Mouse (Mus musculus) adrenal gland, adult 18-20 months (tissue): ENCODE measurements around the gene Fkbpl. TPM values are rescaled to one million over a fixed set of nuclear protein-coding genes. Genes with fewer than 3 reads are reported as not detected.

Experiments
- DNase-seq, 2 experiments: peaks; one replicate each; pipeline ENCODE4 v3.0.0; 2021 to 2022; ENCODE audit warnings: low spot score in 2 of 2
- total RNA-seq, 2 experiments: library from RNA; stranded (reverse); gene quantifications; 1 replicate in 1 of 2; 2 replicates in 1 of 2; pipeline ENCODE4 v1.2.3; 2021

Fkbpl gene
- total RNA-seq, 2 experiments from 2014 or later = 12.8 to 17.5 TPM

DNA sequence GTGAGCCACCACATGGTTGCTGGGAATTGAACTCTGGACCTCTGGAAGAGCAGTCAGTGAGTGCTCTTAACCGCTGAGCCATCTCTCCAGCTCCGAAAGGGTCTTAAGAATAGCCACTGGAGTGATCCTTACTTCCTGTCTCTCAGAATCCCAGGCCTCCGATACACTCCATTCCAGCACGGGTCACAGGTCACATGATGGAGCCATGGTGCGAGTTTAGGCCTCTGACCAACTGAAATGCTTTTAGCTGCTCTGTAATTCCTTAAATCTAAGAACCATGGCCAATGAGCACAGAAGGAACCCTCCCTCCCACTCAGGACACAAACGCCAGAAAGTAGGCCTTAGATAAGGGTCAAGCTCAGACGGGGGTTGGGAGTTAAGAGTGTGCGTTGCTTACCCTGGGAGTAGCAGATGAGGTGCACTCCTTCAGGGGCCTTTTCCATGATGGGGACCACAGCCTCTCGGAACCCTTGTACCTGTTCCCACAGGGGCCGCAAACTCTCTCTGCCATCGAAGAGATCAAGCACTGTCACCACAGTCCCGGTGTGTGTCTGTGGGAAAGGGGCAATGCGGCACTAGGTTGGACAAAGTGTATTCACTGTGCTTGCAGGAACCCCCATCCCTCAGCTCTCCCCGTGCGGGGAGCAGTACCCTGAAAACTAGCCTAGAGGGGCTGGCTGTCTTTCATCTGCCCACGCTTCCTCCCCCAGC, 18.3 kb upstream of the Fkbpl start:
- DNase-seq = no peak

DNA sequence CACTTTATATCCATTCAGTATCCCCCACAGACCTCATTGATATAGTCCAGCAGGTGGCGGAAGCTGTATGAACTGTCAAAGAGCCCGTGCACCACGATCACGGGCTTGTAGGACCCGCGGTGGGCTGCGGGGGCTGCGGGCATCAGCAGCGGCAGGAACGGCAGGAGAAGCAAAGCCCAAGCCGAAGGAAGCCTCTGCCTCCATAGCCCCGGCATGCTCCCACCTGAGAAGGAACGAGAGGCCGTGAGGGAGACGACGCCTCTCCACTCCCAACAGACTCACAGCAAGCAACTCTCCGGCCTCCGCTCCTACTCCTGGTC, 17.8 kb upstream of the Fkbpl start:
- no peak for DNase-seq

DNA sequence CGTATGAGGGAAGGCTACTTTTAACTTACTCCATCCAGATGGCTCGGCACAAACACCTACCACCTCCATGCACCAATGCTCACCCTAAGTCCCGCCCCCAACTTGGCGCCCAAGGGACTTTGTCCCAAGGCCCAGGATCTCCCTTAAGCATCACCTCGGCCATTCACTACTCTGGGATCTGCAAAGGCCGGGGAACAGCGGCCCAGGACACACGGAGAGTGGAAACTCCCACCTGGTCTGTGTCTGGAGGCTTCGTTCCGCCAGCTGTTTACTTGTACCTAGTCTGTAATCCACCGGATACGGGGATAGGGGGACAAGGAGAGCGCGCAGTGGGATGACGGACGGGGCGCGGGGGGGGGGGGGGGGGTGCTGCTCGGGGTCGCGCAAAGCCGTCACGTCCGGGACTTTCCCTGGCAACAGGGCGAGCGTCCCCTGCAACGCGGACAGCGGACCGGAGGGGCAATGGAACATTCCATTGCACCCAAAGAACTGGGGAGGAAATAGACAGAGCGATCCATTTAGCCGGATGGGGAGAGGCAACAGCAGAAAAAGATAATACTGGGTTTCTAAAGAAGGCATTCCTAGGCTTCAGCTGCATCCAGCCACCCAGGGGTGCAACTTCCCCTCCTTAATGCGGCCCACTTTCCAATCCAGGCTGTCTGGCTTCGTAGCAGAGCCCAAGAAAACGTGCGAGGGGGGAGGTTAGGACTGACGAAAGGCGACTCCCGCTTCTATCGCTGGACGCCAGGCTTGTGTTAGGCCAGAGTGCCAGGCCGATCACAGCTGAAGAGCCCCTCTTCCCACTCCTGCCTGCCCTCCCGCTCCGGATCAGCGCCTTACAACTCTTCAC, 17.2 kb upstream of the Fkbpl start:
- peak; percentile 76 to 79 for DNase-seq

DNA sequence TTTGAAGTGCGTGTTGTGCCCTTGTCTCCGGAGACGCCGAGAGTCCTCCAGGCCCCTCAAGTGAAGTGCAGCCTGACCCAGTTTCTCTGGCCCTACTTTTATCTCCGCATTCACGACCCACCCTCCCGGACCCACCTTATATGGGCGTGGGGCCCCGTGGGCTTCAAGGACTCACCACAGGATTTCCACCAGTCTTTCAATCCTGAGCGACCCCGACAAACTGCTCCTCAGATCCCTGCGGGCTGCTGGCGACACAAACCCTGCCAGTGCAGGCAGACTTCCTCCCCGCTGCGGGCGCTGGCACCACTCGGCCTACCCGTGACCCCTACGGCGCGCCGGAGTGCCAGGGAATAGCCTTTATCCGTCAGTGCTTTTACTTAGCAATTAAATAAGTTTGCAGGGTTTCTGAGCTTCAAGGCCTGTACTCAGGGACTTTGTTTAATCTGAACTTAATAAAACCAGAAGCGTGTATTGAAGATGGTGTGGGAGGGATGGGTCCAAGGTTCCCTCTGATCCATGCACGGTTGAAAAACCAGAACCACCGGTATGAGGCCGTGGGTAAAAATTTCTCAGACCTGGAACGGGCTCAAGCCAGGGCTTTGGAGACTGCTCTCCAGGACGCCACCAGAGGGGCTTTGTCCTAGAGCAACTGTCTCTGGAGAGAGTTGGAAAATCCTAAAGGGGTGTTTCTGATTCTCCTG, 16.5 kb upstream of the Fkbpl start, which contains the start of gene Ppt2:
Gene Ppt2, minus strand, starts transcription at position 568 of the 701 bp plus-strand sequence.
- peak; percentile 61 to 69 for DNase-seq

DNA sequence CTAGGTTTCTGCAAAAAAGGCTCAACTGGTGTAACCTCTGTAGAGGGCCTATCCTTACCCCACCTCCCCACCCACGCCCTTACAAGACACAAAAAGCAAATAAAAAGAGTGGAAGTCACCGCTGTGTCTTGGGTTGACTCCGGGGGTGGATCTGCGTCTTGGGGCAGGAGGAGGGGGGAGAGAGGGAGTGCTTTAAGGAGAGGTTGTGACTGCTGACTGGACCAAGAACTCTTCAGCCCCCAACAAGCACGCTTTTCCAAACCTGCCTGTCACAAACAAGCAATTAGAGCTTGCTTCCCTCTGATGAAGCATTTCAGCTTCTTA, 16.0 kb upstream of the Fkbpl start:
- no peak for DNase-seq

DNA sequence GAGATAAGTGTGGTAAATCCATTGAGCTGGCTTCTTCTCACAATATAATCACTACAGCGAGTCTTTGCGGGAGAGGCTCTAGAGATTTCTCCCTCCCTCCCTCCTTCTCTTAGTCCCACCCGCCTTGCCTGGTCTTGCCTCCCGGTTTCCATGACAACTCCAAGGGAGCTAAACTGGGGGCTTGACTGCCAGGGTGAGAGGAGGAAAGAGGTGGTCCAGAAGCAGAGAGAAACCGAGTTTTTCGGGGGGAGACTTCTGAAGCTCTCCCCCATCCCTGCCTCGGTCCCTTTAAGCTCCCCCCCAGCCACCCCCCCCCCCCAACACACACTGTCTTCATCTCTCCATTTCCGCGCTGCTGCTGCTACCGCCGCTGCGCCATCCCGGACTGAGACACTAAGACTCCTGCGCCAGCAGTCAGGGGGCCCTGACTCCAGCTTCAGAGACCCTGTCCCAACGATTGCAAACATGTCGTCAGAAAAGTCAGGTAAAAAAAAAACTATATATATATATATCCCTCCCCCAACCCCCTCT, 15.3 kb upstream of the Fkbpl start, which contains the start of gene Prrt1:
Gene Prrt1, plus strand, starts transcription at position 313 of the 531 bp plus-strand sequence.
- no peak for DNase-seq

DNA sequence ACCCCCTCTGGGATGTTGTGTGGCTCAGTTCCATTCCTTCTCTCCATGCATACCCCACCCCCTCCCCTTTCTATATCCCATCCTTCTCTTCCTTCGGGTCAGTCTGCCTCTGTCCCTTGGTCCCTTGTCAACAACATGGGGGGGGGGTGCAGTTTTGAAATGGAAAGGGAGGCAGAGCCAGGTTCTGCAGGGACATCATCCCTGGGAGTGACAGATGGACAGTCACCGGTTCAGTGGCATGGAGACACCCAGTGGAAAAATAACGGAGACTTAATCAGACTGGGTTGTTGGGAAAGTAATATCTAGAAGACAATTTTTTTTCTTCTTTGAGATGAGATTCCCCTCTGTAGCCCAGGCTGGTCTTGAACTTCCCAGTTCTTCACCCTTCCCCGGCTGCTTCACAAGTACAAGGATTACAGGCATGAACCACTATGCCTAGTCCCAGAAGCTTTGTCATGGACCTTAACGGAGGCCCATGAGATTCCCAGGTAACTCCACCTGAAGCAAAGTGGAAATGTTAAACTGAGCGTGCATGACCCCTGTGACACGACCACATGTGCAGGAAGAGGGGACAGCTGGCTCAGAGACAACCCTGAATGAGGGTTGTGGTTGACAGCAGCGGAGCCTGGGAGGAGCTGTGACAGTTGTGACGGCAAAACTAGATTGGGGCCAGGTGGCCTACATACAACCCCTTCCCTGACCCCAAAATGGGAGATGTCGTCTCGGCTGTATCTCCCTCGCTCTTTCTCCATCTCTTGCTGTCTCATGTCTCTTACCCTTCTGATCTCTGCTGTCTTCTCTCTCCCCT, 14.6 kb upstream of the Fkbpl start:
- no peak for DNase-seq

DNA sequence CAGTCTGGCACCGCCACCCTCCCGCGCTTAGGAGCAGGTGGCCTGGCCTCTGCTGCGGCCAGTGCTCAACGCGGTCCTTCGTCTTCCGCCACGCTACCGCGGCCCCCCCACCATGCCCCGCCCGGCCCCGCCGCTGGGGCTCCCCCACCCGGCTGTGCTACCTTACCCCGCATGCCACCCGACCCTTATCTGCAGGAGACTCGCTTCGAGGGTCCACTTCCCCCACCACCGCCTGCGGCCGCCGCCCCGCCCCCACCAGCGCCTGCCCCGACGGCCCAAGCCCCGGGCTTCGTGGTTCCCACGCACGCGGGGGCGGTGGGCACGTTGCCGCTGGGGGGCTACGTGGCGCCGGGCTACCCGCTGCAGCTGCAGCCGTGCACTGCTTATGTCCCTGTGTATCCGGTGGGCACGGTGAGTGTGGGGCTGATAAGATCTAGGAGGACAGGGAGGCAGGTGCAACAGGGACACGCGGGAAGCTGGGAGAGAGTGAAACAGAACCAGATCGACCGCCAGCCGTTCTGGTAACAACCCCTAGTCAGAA, 13.7 kb upstream of the Fkbpl start:
- DNase-seq = no peak

DNA sequence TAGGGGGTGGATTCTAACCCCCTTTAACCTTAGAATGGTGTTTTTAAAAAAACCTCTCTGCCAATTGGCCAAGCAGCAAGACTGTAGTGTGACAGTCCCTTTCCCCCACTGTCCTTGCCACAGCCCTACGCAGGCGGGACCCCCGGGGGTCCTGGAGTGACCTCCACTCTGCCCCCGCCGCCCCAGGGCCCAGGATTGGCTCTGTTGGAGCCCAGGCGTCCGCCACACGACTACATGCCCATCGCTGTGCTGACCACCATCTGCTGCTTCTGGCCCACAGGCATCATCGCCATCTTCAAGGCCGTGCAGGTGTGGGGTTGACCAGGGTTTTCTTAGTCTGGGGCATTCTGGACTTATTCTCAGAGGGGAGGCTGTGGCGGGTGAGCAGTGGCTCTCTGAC, 12.9 kb upstream of the Fkbpl start:
- no peak for DNase-seq

DNA sequence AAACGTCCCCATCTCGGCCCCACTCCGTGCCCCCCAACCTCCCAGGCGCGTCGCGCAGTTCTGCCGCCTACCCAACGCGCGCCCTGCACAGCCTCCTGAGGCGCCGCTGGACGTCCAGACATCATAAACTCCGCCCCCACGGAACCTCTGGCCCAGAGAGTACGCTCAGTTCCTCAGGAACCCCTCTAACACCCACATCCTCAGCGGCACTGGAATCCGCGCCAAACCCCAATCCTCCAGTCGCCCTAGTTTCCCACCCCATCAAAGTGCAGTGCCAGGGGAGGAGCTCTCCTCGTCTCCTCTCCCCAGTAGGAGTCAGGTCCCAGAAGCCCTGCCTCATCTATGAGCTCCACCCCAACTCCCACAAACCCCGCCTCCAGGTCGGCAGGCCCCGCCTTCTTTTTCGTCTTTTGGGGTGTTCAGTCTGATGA, 12.3 kb upstream of the Fkbpl start:
- DNase-seq = peak; percentile 71 to 75

DNA sequence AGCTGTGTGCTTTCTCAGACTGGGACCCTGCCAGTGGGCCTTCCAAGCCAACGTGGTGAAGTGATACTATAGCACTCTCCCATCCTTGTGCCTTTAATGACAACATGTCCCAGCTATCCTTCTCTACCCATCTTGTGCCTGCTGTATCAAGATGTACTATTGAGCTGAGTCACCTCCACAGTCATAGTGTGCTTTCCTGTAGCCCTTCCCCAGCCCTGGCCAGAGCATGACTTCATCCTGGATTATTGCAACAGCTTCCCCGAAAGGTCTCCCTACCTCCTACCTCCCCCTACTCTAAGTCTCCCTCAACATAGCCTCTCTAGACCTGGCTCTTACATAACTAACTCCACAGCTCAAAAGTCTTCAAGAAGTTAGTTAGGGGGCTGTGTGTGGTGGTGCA, 8.9 kb upstream of the Fkbpl start:
- no peak for DNase-seq

DNA sequence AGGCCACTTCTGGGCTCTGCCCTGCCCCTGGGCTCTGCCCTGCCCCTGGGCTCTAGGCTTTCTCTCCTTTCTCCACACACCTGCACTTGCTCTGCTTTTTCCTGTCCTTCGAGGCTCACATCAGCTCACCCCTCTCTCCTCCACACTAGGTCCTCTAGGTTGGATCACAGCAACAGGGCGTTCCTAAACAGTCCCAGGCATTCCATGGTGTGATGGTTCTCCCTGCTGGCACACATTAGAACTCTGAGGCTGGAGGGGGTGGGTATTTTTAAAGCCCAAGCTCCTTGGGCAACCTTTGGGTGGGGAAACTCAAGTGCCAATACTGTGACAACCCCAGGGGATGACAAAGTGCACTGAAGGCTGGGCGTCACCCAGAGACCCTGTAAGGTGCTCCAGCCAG, 7.1 kb upstream of the Fkbpl start:
- no peak for DNase-seq

DNA sequence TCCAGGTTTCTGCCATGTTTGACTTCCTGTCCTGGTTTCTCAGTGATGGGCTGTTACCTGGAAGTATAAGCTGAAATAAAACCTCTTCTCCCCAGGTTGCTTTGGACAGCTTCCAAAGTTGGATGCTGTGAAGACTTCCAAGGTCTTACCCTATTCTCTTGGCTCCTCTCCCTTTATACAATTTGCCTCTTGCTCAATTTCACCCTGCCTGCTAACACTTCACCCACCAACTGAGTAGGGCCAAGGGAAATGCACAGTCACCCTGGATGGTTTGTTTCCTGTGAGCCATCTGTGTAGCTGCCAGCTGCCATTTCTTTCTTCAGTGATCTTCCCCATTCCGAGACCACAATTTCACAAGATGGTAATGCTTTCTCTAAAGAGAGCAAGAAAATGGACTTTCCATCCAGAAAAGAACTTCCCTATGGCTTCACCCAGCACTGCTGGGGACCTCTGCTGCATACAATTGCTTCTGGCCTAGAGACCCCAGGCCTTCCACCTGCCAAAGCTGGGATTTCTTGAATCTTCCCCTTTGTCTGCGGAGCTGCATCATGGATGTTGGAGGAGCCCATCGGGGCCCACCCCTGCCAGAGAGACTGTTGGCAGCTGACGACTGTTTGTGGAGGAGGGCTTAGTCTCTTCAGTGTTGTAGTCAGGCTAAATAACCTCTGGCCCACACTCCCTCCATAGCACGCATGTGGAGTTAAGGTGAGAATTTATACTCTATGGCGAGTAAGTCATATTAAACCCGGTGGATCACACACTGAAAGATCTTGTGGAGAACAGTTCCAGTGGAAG, 4.9 kb upstream of the Fkbpl start:
- no peak for DNase-seq

DNA sequence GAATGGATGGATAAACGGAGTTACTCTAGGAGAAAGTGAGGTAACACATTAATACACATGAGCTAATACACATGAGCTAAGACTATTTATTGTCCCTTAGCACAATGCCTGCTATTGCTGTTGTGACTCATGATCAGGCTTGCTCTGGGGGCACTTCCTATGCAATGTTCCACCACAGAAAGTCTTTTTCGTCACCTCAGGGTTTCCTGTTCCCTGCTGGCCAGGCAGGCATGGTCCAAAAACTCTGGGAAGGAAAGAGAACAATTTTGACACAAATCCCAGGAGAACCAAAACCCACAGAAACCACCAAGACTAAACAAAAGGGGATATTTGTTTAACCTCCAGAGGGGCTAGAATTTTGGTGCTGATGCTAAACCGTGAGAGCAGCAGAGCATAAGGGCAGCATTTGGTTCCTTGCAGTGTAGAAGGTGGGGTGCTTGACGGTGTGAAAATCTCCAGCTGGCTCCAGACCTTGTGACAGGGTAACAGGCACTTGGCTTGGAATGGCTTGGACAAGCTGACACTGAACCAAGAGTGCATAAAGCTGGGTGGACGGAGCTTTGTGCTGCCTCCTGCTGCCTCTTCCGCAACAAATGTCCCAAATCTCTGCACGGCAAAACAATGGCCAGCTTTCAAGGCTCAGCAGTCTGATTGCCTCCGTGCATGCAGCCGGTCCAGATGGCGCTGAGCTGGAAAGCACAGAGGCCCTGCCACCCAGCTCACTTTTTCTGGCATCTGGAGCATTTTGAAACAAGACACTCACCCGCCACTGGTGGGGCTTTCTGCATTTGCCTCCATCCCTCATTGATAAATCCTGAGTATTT, 3.6 kb upstream of the Fkbpl start:
- no peak for DNase-seq

DNA sequence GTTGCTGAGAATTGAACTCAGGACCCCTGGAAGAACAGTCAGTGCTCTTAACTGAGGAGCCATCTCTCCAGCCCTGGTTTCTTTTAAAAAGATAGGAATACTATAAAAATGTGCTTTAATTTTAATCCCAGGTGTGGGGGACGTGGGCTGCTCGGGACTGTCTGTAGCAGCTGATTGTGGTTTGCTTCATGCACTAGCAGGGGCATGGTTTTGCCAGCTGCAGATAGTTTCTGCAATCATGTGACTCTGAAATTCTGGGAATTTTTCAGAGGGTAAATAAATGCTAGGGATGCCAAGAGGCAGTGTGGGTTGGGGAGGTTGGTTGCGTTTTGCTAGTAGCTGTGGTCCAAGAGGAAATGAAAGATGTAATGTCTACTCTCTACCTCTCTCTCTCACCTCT, 2.6 kb upstream of the Fkbpl start:
- no peak for DNase-seq

DNA sequence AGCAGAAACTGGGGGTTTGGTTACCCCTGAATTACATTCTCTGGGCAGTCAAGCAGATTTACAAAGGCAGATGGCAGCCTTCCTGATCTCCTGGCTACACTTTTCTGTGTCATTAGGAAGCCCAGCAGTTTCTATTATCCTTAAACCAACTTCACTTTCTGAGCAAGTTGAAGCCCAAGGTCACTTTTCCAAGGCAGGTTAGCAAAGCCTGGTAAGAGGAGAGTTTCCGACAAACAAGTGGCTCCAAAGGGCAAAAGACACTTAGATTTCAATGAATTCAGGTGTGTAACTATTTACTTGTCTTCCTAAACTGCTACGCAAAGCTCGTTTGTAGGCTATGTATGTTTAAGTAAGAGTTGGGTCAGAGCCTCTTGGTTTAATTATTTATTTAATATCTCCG, 1.2 kb upstream of the Fkbpl start:
- DNase-seq = no peak

DNA sequence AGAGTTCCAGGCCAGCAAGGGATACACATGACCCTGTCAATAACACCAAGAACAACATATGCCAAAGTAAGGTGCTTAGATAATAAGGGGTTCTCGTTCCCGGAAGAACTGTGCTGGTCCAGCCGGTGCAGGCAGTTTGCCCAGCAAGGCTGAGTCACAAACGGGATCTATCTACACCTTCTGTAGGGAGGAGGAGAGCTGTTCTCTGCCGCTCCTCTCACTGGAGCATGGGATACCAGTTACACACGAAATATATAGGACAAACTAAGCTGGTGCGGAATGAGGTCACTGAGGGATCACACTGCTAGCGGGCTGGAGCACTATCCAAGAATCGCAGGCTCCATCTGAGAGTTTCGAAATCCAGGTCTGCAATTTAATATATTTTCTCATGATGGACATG, 620 bp upstream of the Fkbpl start:
- no peak for DNase-seq

DNA sequence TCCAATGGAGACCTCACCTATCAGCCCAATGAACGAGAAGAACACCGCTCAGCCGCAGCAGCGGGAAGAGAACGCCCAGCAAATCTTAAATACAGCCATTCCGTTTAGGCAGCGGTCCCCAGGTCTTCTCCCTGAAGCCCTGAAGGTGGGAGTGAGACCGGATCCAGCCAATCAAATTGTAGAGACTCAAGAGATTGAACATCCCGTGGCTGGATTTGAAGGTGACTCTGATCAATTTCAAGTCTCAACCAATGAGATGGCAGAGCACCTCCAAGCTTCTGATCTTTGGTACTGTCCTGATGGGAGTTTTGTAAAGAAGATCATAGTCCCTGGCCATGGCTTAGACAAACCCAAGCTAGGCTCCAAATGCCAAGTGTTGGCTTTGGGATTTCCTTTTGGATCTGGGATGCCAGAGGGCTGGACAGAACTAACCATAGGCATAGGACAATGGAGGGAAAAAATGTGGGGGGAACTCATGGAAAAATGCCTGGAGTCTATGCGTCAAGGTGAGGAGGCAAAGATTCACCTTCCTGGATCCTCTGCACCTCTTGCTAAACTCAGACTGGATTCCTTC, 779 bp downstream of the Fkbpl start:
- no peak for DNase-seq
